Mouse (Mus musculus) gastrocnemius, postnatal 14 days (tissue): ENCODE measurements around the gene Pold1. TPM values are rescaled to one million over a fixed set of nuclear protein-coding genes. Genes with fewer than 3 reads are reported as not detected.

Experiments used
- DNase-seq: peaks from one replicate; pipeline ENCODE4 v3.0.0; 2021; ENCODE audit warnings: mixed read lengths
- intact Hi-C: fragments of 180-260 bp; cut with DNase I; formaldehyde crosslinking; loops from one replicate; pipeline ENCODE4 v1.15.1; 2025; ENCODE audit warnings: low total_unique reads
- microRNA-seq, 2 experiments: library from miRNA; unstranded; fragments of <30 nt; microRNA quantifications; one replicate each; pipeline ENCODE4 v1.2.0; 2021
- total RNA-seq, 2 experiments: library from RNA; stranded (reverse); gene quantifications; 2 replicates each; pipeline ENCODE4 v1.2.3; 2021

Gene Pold1
- total RNA-seq, 2 experiments from 2014 or later, result 7.0 to 7.8 TPM

DNA sequence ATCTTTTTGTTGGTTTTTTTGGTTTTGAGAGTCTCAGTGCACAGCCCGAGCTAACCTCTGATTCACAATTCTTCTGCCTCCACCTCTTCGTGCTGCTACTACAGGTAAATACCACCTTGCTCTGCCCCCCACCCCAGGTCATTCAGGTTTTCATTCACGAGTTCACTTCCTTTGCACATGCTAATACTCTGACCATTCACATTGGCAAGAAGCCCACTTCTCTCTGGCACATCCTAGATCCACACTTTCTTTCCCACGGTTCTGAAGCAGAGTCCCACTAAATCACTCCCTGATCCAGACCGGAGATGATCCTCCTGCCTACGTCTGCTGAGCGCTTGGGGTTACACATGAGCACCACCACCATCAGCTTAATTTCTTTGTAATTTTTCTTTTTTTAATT is 53.6 kb downstream of the Pold1 start:
- intact Hi-C loops, result no loop called here
- no peak for DNase-seq

DNA sequence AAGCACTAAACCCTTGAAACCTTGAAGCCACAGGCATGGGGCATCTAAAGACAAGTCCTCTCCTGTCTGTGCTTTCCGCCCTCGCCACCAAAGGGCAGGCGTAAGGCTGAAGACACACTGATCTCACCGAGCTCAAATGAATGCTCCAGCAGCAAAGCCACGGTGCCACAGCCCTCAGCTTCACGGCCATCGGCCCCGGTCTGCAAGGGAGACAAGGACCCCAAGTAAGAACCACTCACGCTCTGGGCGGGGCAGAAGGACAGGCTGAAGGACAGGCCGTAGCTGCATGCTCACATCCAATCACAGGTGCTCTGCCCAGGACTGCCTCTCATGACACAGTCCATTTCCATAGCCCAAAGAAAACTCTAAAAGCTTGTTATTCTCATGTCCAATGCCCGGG is 54.0 kb downstream of the Pold1 start:
- intact Hi-C loops, result no loop called here
- no peak for DNase-seq

DNA sequence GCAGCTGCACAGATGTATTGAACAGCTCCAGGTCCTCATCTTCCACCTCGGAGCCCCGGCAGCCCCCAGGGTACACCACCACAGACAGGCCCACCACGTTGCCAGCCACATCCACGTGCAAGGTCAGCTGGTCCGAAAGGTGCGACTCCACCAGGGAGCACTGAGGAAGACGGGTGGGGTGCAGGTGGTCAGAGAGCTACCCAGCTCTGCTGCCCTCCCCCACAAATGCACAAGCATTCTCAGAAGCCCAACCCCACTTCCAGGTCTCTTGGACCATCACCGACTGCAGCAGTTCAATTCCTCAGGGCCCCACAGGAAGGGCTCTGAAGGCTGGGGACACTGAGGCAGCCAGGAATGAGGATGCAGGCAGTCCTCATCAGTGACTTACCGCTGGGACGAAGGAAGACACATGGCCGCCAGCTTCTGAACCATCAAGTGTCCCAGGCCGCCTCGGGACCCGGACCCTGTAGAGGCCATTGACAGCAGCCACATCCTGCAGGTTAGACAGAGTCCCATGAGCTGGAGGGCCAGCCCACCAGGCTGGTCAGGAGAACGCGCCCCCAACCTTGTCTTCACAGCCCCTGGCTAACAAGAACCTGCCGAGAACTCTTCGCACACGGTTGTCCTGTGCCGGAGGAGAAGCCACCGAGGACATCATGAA is 56.4 kb downstream of the Pold1 start:
- intact Hi-C loops, result no loop called here
- no peak for DNase-seq

DNA sequence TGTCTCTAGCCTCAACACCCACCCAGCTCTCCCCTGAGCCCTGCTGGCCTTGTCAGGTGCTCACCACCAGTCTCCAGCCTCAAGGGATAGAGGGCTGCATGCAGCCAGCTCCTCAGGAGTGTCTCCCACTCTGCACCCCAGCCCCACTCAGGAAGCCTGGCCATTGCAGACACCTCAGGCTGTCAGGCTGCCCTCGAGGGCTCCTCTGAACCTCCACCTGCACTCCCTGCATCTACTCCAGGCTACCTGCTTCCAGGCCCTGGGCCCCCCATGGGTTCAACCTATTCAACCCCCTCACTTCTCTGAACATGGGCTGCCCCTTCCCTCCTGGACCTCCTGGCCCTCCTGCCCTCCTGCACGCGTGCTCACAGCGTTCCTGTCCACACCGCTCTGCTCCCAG is 57.3 kb downstream of the Pold1 start:
- intact Hi-C loops, result no loop called here
- no peak for DNase-seq

DNA sequence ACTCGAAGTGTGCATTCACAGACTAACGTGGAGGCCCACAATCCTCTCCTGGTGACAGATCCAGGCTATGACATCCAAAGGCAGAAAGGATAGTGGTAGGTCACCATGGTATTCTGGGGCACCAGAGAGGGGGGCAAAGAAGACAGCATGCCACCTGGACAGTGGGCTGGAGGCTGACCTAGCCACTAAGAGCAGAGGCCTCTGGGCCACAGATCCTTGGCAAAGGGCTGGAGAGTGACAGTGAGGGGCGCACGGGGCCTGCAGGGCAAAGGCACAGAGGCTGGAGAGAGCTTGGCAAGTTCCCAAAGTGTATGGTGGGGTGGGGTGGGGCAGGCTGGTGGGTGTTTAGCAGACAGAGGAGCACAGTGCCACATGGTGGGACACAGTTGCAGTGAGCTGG is 58.4 kb downstream of the Pold1 start:
- DNase-seq, result peak; percentile 5
- intact Hi-C loops, result no loop called here

DNA sequence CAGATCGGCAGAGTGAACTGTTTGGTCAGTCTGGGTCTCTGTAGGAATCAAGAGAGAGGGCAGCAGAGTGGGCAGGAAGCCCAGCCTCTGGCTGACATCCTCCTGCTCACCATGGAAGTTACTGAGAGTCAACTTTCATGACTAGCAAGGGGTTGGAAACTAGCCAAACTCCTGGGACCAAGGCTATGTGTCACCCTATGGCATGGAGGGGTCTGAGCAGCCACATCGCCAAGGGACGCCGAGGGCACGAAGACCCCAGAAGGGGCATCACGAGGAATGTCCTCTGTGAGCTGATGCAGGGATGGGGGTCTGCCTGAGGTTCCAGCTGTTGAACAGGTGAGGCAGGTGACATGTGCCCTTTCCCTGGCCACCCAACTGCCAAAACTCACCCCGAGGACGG is 60.1 kb downstream of the Pold1 start:
- peak; percentile 8 for DNase-seq
- intact Hi-C loops, result no loop called here

DNA sequence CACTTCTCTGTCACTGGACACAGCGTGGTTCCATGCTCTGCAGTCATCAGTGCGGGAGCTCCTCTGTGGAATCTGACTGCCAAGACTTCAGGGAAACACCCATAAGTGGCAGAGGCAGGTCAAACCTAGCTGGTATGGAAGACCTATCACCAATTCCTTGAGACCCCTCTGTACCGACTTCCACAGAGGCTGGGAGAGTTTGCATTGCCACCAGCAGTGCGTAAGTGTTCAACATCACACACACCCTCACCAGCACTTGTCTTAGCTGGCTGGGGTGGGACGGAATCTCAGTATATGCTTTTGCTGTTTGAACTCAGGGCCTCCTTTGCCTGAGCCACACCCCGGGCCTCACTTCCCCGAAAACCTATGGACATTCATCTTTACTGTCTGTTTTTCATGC is 60.7 kb downstream of the Pold1 start:
- peak; percentile 1 for DNase-seq
- intact Hi-C loops, result no loop called here

DNA sequence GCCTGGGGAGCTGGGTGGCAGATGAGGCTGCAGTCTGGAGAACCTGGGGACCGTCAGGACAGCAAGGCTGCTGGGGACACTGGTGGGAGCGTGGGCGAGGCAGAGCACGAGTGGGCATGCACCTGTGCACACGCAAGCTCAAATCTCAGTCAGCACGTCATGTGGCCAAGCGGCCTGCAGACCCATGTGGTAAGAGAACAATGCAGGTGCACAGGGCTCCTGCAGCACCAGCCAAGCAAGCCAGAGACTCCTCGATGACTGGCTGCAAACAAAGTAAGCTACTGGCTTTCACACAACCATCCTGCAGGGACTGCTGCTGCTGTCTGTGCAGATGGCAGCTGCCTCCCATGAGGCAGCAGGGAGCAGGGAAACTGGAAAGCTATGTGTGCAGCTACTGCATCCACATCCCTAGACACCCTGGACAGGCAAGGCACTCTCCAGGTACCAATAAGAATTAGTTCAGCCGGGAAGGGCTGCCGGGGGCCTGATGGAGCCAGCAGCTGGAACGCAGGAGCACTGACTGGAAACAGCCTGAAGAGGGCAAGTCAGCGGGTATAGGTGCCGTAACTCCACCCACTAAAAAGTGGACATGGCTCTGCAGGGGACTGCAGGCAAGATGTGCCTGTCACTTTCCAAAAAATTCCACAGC is 61.6 kb downstream of the Pold1 start:
- intact Hi-C loops, result no loop called here
- DNase-seq, result peak; percentile 12

DNA sequence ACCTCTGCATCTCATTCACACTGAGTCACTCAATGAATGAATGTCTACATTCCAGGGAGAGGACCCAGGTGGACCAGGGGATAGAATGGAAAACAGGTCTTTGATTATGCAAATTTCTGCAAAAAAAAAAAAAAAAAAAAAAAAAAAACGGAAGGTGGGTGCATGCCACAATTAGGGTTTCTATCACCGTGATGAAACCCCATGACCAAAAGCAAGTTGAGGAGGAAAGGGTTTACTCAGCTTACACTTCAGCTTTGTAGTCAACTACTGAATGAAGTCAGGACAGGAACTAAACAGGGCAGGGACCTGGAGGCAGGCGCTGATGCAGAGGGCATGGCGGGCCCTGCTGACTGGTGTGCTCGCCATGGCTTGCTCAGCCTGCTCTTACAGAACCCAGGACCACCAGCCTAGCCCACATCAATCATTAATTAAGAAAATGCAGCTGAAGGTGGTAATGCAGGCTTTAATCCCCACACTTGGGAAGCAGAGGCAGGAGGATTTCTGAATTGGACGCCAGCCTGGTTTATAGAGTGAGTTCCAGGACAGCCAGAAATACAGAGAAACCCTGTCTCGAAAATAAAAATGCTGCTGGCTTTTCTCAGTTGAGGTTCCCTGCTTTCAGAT is 63.0 kb downstream of the Pold1 start:
- intact Hi-C loops, result no loop called here
- no peak for DNase-seq

DNA sequence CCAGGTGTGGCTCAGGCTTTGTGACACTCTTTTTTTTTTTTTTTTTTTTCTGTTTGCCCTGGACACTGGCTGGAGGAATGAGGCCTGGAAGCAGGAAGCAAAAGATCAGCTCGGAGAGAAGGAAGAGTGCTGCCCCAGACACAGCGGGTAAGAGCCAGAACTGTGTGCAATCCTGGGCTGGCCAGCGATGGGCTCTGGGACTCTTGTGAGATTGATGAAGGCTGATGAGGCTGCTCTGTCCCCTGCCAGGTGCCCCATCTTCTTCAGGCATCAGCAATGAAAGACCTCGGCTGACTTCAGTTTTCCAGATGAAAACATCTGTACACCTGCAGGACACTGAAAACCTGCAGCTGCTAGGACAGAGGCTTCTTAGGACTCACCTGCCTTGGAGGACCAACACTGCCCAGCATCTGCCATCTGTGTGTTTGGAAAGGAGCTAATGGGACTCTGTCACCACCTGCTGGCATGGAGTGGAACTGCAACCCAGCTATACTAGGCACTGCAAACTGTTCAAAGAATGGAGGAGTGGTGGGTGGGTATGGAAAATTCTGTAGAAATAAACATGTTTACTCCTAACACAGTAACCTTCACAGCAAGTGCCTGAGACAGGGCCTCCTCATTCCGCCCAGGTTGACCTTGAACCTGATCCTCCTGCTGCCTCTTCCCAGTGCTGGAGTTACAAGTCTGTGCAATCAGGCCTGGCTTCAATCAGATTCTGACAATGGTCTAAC is 63.6 kb downstream of the Pold1 start:
- intact Hi-C loops, result no loop called here
- DNase-seq, result peak; percentile 65

DNA sequence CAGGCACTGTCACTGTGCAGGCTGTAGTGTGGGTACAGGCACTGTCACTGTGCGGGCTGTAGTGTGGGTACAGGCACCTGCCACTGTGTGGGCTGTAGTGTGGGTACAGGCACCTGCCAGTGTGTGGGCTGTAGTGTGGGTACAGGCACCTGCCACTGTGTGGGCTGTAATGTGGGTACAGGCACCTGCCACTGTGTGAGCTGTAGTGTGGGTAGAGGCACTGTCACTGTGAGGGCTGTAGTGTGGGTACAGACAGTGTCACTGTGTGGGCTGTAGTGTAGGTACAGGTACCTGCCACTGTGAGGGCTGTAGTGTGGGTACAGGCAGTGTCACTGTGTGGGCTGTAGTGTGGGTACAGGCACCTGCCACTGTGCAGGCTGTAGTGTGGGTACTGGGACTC is 64.5 kb downstream of the Pold1 start:
- intact Hi-C loops, result no loop called here
- no peak for DNase-seq

DNA sequence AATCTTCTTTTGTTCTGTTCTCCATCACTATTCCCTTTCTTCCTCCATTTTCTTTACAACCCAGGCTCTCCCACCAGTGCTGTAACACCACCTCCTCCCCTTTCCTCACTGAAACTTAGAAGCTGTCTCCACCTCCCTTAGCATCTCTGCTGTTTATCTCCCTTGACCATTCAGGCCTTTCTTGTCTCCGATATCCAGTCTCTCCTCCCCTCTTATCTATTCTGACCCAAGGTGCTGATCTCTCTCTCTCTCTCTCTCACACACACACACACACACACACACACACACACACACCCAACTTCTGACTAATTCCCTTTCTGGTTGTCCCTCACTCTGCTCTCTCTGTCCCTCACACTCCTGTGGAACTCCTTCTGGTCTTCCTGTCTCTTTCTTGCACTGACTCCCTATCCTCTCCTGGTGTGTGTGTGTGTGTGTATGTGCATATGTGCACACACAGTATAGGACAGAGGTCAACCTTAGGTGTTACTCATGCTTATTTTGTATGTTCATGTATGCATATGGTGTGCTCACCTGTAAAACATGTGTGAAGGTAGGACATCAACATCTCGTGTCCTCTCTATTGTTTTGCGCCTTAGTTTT is 65.7 kb downstream of the Pold1 start:
- intact Hi-C loops, result no loop called here
- no peak for DNase-seq

Small RNAs within 50 kb of the gene (microRNA-seq; reads per million reads assigned to microRNA genes)
- 0 to 0.50 reads per million in 2 experiments for gene Mir7053

Other genes starting within 250 kb of the Pold1 start
- gene Clec11a, start 241.9 kb downstream of the Pold1 start, total RNA-seq, result 1 to 10 TPM; 4.2 to 5.6 TPM
- under 1 TPM; 0.73 to 0.80 TPM for gene Shank1, start 238.6 kb downstream of the Pold1 start, total RNA-seq
- gene Syt3, start 164.7 kb downstream of the Pold1 start, total RNA-seq, result under 1 TPM; 0.35 to 0.49 TPM
- gene 1700008O03Rik, start 163.0 kb downstream of the Pold1 start, total RNA-seq, result not detected
- gene Lrrc4b, start 119.8 kb downstream of the Pold1 start, total RNA-seq, result 1 to 10 TPM in 1 of 2 experiments, under 1 TPM in 1; 0.51 to 1.3 TPM
- not detected for gene Aspdh, start 83.5 kb downstream of the Pold1 start, total RNA-seq
- gene Josd2, start 80.9 kb downstream of the Pold1 start, total RNA-seq, result 10 to 100 TPM; 60.2 to 73.5 TPM
- 10 to 100 TPM; 44.1 to 48.8 TPM for gene Emc10, start 52.3 kb downstream of the Pold1 start, total RNA-seq
- gene Fam71e1, start 52.3 kb downstream of the Pold1 start, total RNA-seq, result 1 to 10 TPM; 3.8 to 4.7 TPM
- gene Mybpc2, start 24.2 kb downstream of the Pold1 start, total RNA-seq, result 1,000 to 10,000 TPM; 3,999 to 4,490 TPM
- under 1 TPM; 0.16 to 0.18 TPM for gene Spib, start 16.8 kb downstream of the Pold1 start, total RNA-seq
- gene Nr1h2, start 5.1 kb upstream of the Pold1 start, total RNA-seq, result 10 to 100 TPM; 28.0 to 28.2 TPM
- gene Napsa, start 23.5 kb upstream of the Pold1 start, total RNA-seq, result not detected
- 1 to 10 TPM; 2.9 to 3.1 TPM for gene Kcnc3, start 41.8 kb upstream of the Pold1 start, total RNA-seq
- gene Myh14, start 122.0 kb upstream of the Pold1 start, total RNA-seq, result 10 to 100 TPM; 20.6 to 24.4 TPM
- not detected for gene Izumo2, start 159.9 kb upstream of the Pold1 start, total RNA-seq
- gene Vrk3, start 199.6 kb upstream of the Pold1 start, total RNA-seq, result 10 to 100 TPM; 14.5 to 16.2 TPM
- under 1 TPM in 1 of 2 experiments, not detected in 1; 0.16 TPM for gene Zfp473, start 202.2 kb upstream of the Pold1 start, total RNA-seq